Mouse (Mus musculus) midbrain, postnatal 0 days (tissue): ENCODE measurements at regions not wholly inside any gene's neighbourhood (a gene's known extent, or its start where the extent isn't known, plus 50 kb on each side); places are given as distances from the start of the nearest gene placed in this dataset.
A peak's percentile ranks its signal among the peaks of the same experiment; 100 is the strongest.

ENCODE experiments used
- ATAC-seq: fragments of 200-750 bp; cut with Nextera tagmentation; 2 replicates; pipeline ENCODE4 v1.8.0; 2017; ENCODE audit warnings: moderate number of reproducible peaks, mild to moderate bottlenecking, moderate TSS enrichment, moderate library complexity; ENCODE audit not compliant: low FRiP score
- DNase-seq: peaks from one replicate; pipeline ENCODE4 v3.0.0-alpha.2; 2015; ENCODE audit warnings: low spot score
- H3K27ac ChIP-seq: fragments of 300-500 bp; sonication (generic); 2 replicates; pipeline ENCODE4 v1.5.1; 2014; ENCODE audit warnings: low read depth, mild to moderate bottlenecking, low read length, mixed read lengths
- H3K27me3 ChIP-seq: fragments of 300-500 bp; sonication (generic); 2 replicates; pipeline ENCODE4 v1.6.1; 2014; ENCODE audit warnings: low read length, control low read depth, mixed read lengths; ENCODE audit not compliant: insufficient read depth
- H3K36me3 ChIP-seq: fragments of 300-500 bp; sonication (generic); 2 replicates; pipeline ENCODE4 v1.6.1; 2014; ENCODE audit warnings: low read length, control low read depth, mixed read lengths; ENCODE audit not compliant: insufficient read depth
- H3K4me1 ChIP-seq: fragments of 300-500 bp; sonication (generic); 2 replicates; pipeline ENCODE4 v1.6.1; 2014; ENCODE audit warnings: mild to moderate bottlenecking, control low read depth, antibody characterized with exemption, low read length, mixed read lengths; ENCODE audit not compliant: insufficient read depth
- H3K4me2 ChIP-seq: fragments of 300-500 bp; sonication (generic); 2 replicates; pipeline ENCODE4 v1.6.1; 2014; ENCODE audit warnings: low read depth, mild to moderate bottlenecking, low read length, mixed read lengths; ENCODE audit not compliant: poor library complexity, severe bottlenecking
- H3K4me3 ChIP-seq: fragments of 300-500 bp; sonication (generic); 2 replicates; pipeline ENCODE4 v1.5.1; 2014; ENCODE audit warnings: low read depth, mild to moderate bottlenecking, low read length, moderate library complexity
- H3K9ac ChIP-seq: fragments of 300-500 bp; sonication (generic); replicated peaks from 2 replicates; pipeline ENCODE4 v1.6.1; 2014; ENCODE audit warnings: mild to moderate bottlenecking, low read length, moderate library complexity, mixed read lengths; ENCODE audit not compliant: poor library complexity, severe bottlenecking
- H3K9me3 ChIP-seq: fragments of 300-500 bp; sonication (generic); 2 replicates; pipeline ENCODE4 v1.6.1; 2016; ENCODE audit warnings: low read length, control low read depth
- CTCF ChIP-seq: IDR thresholded peaks from 2 replicates; pipeline ENCODE4 v1.5.1; 2016; ENCODE audit warnings: antibody characterized with exemption, mild to moderate bottlenecking
- WGBS: fragments of 180-500 bp; shearing (Covaris S2); extraction: QIAGEN DNeasy Blood & Tissue Kit; methylation state at CpG from one replicate; pipeline ENCODE4 v1.1.7; 2014; 5-methylcytosine and 5-hydroxymethylcytosine counted together

DNA sequence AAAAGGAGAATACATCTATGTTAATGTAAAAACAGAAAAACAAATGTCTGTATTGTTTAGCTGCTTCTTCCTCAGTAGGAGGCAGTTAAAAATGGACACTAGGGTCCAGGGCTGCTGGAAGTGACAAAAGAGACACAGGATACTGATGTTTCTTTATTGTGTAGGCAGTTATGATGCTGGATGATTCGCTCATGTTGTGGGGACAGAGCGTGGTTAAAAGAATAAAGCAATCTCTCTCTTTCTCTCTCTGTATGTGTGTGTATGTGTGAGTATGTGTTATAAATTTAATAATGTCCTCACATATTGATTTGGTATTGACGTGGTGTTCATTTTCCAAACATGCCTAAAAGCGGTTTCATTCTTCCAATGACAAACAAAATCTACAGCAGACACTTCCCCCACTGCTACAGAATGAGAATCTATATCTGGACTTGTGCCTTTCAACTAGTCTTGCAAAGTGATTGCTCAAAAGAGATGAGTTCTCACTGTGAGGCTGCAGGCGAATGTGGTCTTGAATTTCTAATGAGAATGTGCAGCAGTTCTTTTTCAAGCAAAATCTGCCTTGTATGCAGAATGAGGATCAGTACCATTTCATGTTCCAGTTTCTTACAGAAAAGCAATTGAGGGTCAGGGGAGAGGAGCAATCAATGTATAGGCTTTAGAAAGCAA, 87.7 kb upstream of the Nap1l3 start:
- no peak for TF ChIP-seq CTCF
- Histone ChIP-seq H3K36me3 (no peaks in the 10 kb centered on the region), H3K9ac (no peak overlapping the region), H3K4me1 (no peaks in the 10 kb centered on the region), H3K4me3 (no peak overlapping the region), H3K27ac (0 out of 2 replicates have a peak overlapping the region, but pooled peaks have one; percentile 26), H3K27me3 (no peaks in the 10 kb centered on the region), H3K4me2 (no peak overlapping the region), H3K9me3 (no peaks in the 10 kb centered on the region)
- DNase-seq = peak; percentile 30
- 47% methylated on average over 5 of the region's 5 CpGs for WGBS
- ATAC-seq = no peak
